Mouse (Mus musculus) gastrocnemius, postnatal 10 days (tissue): ENCODE data around the gene Ccrl2. TPM values are rescaled to one million over a fixed set of nuclear protein-coding genes. Genes with fewer than 3 reads are reported as not detected.

Experiments used
- DNase-seq: peaks from one replicate; pipeline ENCODE4 v3.0.0; 2021; ENCODE audit warnings: mixed read lengths
- total RNA-seq, 2 experiments: library from RNA; stranded (reverse); gene quantifications; 2 replicates each; pipeline ENCODE4 v1.2.3; 2021

Gene Ccrl2
- total RNA-seq, 2 experiments from 2014 or later, result 4.7 to 4.8 TPM

GRCm38 (mm10) chr9:111062840-111063239, 5.5 kb upstream of the Ccrl2 start:
- DNase-seq, result no peak

GRCm38 (mm10) chr9:111058943-111059556, 1.7 kb upstream of the Ccrl2 start:
- no peak for DNase-seq

- no peak for DNase-seq
Observed at GRCm38 (mm10) chr9:111057544-111058370, 438 bp upstream of the Ccrl2 start.

GRCm38 (mm10) chr9:111056519-111056797, 861 bp downstream of the Ccrl2 start:
- DNase-seq, result no peak

GRCm38 (mm10) chr9:111055800-111056518, 1.4 kb downstream of the Ccrl2 start:
- no peak for DNase-seq

GRCm38 (mm10) chr9:111054923-111055322, 2.4 kb downstream of the Ccrl2 start:
- DNase-seq, result no peak

GRCm38 (mm10) chr9:111048452-111048851, 8.9 kb downstream of the Ccrl2 start:
- DNase-seq, result no peak

GRCm38 (mm10) chr9:111047266-111047665, 10.1 kb downstream of the Ccrl2 start:
- DNase-seq, result no peak

GRCm38 (mm10) chr9:111046222-111046621, 11.1 kb downstream of the Ccrl2 start:
- no peak for DNase-seq

- no peak for DNase-seq
Observed at GRCm38 (mm10) chr9:111042266-111042665, 15.1 kb downstream of the Ccrl2 start.

GRCm38 (mm10) chr9:111039966-111040365, 17.4 kb downstream of the Ccrl2 start:
- peak; percentile 48 for DNase-seq

- no peak for DNase-seq
Observed at GRCm38 (mm10) chr9:111033717-111034116, 23.6 kb downstream of the Ccrl2 start.

GRCm38 (mm10) chr9:111026791-111027190, 30.5 kb downstream of the Ccrl2 start:
- DNase-seq, result no peak

GRCm38 (mm10) chr9:111019022-111019421, 38.3 kb downstream of the Ccrl2 start, which contains the start of gene Ltf:
Gene Ltf (plus strand): TSS chr9:111019271.
- DNase-seq, result no peak

- DNase-seq, result no peak
Observed at GRCm38 (mm10) chr9:111015658-111016057, 41.7 kb downstream of the Ccrl2 start.

GRCm38 (mm10) chr9:111012041-111012440, 45.3 kb downstream of the Ccrl2 start:
- DNase-seq, result no peak

- no peak for DNase-seq
Observed at GRCm38 (mm10) chr9:111011550-111011949, 45.8 kb downstream of the Ccrl2 start.

GRCm38 (mm10) chr9:111009763-111010162, 47.6 kb downstream of the Ccrl2 start:
- DNase-seq, result no peak

GRCm38 (mm10) chr9:111006544-111006943, 50.8 kb downstream of the Ccrl2 start:
- no peak for DNase-seq
